Mouse (Mus musculus) stomach, embryonic 14.5 days (tissue): ENCODE measurements at regions not wholly inside any gene's neighbourhood (a gene's known extent, or its start where the extent isn't known, plus 50 kb on each side); places are given as distances from the start of the nearest gene placed in this dataset.

Experiments used
- ATAC-seq: fragments of 200-750 bp; cut with Nextera tagmentation; 2 replicates; pipeline ENCODE4 v1.8.0; 2017; ENCODE audit warnings: low read depth, moderate TSS enrichment; ENCODE audit not compliant: insufficient number of reproducible peaks, insufficient read depth, low FRiP score
- H3K27ac ChIP-seq: fragments of 300-500 bp; sonication (generic); 2 replicates; pipeline ENCODE4 v1.5.1; 2014; ENCODE audit warnings: mild to moderate bottlenecking, low read length, moderate library complexity, mixed read lengths
- H3K27me3 ChIP-seq: fragments of 300-500 bp; sonication (generic); 2 replicates; pipeline ENCODE4 v1.6.1; 2014; ENCODE audit warnings: low read length, control low read depth, mixed read lengths; ENCODE audit not compliant: control insufficient read depth, insufficient read depth
- H3K36me3 ChIP-seq: fragments of 300-500 bp; sonication (generic); 2 replicates; pipeline ENCODE4 v1.6.1; 2014; ENCODE audit warnings: mild to moderate bottlenecking, control low read depth, low read length, moderate library complexity, mixed read lengths; ENCODE audit not compliant: control insufficient read depth, insufficient read depth
- H3K4me1 ChIP-seq: fragments of 300-500 bp; sonication (generic); 2 replicates; pipeline ENCODE4 v1.6.1; 2014; ENCODE audit warnings: low read length, control low read depth, mixed read lengths; ENCODE audit not compliant: control insufficient read depth, insufficient read depth
- H3K4me2 ChIP-seq: fragments of 300-500 bp; sonication (generic); replicated peaks from 2 replicates; pipeline ENCODE4 v1.6.1; 2014; ENCODE audit warnings: low read depth, low read length, control low read depth
- H3K4me3 ChIP-seq: fragments of 300-500 bp; sonication (generic); 2 replicates; pipeline ENCODE4 v1.5.1; 2014; ENCODE audit warnings: low read depth, low read length, control low read depth
- H3K9ac ChIP-seq: fragments of 300-500 bp; sonication (generic); replicated peaks from 2 replicates; pipeline ENCODE4 v1.6.1; 2014; ENCODE audit warnings: low read depth, mild to moderate bottlenecking, control low read depth, low read length, moderate library complexity, mixed read lengths
- H3K9me3 ChIP-seq: fragments of 300-500 bp; sonication (generic); 2 replicates; pipeline ENCODE4 v1.6.1; 2016; ENCODE audit warnings: low read depth, low read length, control low read depth; ENCODE audit not compliant: control insufficient read depth
- WGBS: fragments of 180-500 bp; shearing (Covaris S2); extraction: QIAGEN DNeasy Blood & Tissue Kit; methylation state at CpG from one replicate; pipeline ENCODE4 v1.1.7; 2014; 5-methylcytosine and 5-hydroxymethylcytosine counted together

DNA sequence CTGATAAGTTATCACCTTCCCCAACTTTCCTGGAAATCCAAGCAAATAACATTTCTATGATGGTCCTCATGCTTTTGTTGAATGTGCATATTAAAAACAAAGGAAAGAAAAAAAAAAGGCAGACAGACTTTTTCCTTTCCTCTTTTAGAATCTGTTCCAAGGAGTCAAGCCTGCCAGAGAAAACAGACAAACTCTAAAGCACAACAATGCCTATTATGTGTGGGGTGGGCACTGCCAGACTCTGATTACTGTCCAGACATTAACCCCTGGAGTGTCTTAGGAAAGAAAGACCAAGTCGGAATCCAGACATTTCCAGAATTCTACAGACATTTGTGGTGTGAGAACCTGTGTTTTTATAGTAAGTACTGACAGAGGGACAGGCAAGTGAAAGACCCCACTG is 136.7 kb downstream of the Btg1 start:
- Histone ChIP-seq H3K27ac (no peak overlapping the region), H3K9me3 (no peaks in the 10 kb centered on the region)
- WGBS = 63% methylated on average over 1 of the region's 1 CpGs

DNA sequence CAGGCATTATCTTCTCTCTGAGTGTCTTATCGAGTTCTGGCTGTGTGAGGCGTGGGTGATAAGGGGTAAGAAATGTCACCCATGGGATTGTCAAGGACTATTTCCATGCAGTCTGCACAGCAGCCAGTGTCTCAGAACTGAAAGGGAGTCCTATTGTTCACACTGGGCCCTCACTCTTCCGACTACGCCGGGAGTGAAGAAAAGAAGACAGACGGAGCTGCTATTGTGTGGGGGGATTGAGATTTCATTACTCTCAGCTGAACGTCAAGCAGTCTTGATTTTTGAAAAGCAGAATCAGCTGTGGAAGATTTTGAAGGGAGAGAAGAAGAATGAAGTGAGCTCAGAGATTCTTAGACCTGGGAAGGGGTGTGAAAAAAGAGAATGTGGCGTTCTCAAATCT is 138.9 kb downstream of the Btg1 start:
- no peak for ATAC-seq
- Histone ChIP-seq H3K27ac (no peak overlapping the region), H3K4me2 (no peak overlapping the region), H3K27me3 (no peaks in the 10 kb centered on the region), H3K9ac (no peak overlapping the region), H3K4me3 (no peak overlapping the region), H3K9me3 (no peaks in the 10 kb centered on the region), H3K4me1 (peaks cover 4% of the 10 kb centered on the region; the same call in 1 of the 2 replicates), H3K36me3 (no peaks in the 10 kb centered on the region)
- WGBS = 58% methylated on average over 8 of the region's 8 CpGs

More for the DNA sequence above, 136.7 kb downstream of the Btg1 start:
- Histone ChIP-seq H3K36me3 (no peaks in the 10 kb centered on the region), H3K4me2 (no peak overlapping the region), H3K4me1 (peaks cover 5% of the 10 kb centered on the region; the same call in 1 of the 2 replicates), H3K4me3 (no peak overlapping the region), H3K27me3 (no peaks in the 10 kb centered on the region), H3K9ac (no peak overlapping the region)
- no peak for ATAC-seq

DNA sequence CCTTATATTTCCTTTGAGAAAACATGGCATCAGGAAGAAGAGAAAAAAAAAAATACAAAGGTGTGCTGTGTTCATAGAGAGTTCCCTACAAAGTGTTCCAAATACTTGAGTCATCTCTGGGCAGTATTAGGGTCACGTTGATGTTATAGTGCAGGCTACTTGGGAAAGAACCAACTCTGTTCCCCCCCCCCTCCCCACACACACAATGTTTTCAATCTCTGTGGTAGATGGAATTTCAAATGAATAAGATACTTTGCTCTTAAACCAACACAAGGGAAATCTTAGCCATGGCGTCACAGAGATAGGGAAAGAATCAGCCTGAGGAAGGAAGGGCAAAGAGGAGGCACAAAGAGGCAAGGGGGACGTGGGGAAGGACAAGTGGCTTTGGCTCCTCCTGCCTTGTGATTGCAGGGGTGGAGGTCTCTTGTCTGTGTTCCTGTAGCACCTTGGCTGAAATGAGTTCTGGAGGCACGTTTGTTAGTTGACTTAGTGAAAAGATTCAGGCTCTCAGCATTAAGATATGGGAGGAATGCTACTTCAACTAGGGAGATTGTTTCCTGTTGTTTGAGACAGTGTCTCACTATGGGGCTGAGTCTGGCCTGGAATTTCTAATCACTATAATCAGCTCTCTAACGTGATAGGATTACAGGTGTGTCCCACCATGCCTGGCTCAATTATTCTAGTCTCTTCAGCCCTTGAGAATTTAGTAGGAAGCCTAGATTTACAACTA is 139.7 kb downstream of the Btg1 start:
- no peak overlapping the region for H3K4me3 ChIP-seq
- H3K27ac ChIP-seq = no peak overlapping the region
- H3K36me3 ChIP-seq = no peaks in the 10 kb centered on the region
- H3K27me3 ChIP-seq = no peaks in the 10 kb centered on the region
- no peaks in the 10 kb centered on the region for H3K4me1 ChIP-seq
- no peak overlapping the region for H3K9ac ChIP-seq
- no peaks in the 10 kb centered on the region for H3K9me3 ChIP-seq
- WGBS = 42% methylated on average over 5 of the region's 5 CpGs
- H3K4me2 ChIP-seq = no peak overlapping the region
- no peak for ATAC-seq

DNA sequence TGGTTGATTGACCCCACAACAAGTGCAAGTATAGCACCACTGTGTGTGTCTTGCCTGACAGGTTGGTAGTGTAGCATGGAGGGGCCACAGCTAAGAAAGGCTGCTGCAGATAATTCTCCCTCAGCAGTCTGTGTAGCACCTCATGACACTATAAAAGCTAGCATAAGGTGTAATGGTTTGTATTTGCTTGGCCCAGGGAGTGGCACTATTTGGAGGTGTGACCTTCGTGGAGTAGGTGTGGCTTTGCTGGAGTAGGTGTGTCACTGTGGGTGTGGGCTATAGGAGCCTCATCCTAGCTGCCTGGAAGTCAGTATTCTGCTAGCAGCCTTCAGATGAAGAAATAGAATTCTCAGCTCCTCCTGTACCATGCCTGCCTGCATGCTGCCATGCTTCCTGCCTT is 140.5 kb downstream of the Btg1 start:
- WGBS = 82% methylated on average over 1 of the region's 1 CpGs
- no peak for ATAC-seq

DNA sequence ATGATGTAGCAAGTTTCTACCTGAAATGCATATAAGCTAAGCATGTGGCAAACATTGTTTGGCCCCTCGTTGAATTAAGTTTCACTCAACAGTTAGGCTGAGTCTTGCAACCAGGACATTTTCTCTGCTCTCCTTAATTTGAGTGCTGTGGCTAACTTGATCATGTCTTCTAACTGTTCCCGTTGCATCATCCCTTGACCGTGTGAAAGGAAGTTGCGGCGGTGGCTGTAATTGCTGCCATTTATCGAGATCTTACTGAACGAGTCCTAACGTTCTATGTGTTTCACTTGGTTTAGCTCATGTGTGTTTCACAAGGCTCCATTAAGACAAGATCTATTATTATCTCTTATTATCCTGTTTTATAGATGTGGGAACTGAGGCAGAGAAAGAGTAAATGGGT is 144.8 kb downstream of the Btg1 start:
- no peaks in the 10 kb centered on the region for H3K9me3 ChIP-seq
- no peaks in the 10 kb centered on the region; the same call in 1 of the 2 replicates for H3K4me1 ChIP-seq
- ATAC-seq = no peak
- H3K4me2 ChIP-seq = no peak overlapping the region
- no peak overlapping the region for H3K4me3 ChIP-seq
- no peak overlapping the region for H3K9ac ChIP-seq
- H3K27ac ChIP-seq = no peak overlapping the region
- 93% methylated on average over 8 of the region's 8 CpGs for WGBS
- no peaks in the 10 kb centered on the region for H3K36me3 ChIP-seq
- no peaks in the 10 kb centered on the region for H3K27me3 ChIP-seq

More for the DNA sequence above, 140.5 kb downstream of the Btg1 start:
- Histone ChIP-seq H3K27me3 (no peaks in the 10 kb centered on the region), H3K36me3 (no peaks in the 10 kb centered on the region), H3K27ac (no peak overlapping the region), H3K4me3 (no peak overlapping the region), H3K4me1 (no peaks in the 10 kb centered on the region), H3K9me3 (no peaks in the 10 kb centered on the region), H3K9ac (no peak overlapping the region), H3K4me2 (no peak overlapping the region)

DNA sequence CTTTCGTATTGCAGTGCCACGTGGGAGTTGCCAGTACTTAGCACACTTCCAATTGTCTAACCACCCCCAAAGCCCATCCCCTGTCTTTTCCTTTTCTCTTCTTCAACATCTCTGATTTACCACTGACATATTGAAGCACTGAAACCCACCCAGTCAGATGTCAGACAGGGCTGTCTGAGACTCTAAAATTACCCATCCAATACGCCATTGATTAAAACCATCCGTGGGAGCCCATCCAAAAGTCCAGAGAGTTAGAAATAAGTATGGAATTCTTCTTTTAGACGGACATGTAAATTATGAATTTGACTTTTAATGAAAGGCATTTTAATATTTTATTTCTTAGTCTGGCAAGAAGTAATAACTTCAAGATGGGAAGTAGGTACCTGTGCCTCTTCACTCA is 148.8 kb downstream of the Btg1 start:
- H3K4me1 ChIP-seq = peaks cover 4% of the 10 kb centered on the region; the same call in 1 of the 2 replicates
- no peak overlapping the region for H3K9ac ChIP-seq
- H3K4me3 ChIP-seq = no peak overlapping the region
- H3K27me3 ChIP-seq = no peaks in the 10 kb centered on the region
- 85% methylated on average over 5 of the region's 5 CpGs for WGBS
- H3K4me2 ChIP-seq = no peak overlapping the region
- H3K9me3 ChIP-seq = no peaks in the 10 kb centered on the region
- no peaks in the 10 kb centered on the region for H3K36me3 ChIP-seq
- no peak overlapping the region for H3K27ac ChIP-seq
- ATAC-seq = no peak

DNA sequence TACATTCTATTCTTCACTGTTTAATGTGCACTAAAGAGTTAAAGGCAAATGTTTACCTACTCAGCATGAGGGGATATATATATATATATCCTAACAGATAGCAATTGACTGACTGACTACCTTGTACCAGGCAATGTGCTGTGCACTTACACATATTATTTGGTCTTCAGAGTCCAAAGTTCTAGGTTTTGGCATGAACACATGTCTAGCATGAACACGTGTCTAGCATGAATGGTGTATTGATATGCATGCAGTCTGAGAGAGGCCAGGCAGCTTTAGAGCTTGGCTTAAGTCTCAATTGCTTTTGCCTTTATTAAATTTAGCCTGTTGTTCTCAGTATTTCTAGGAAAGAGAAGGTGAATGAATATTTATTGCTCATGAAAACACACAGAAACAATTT is 161.4 kb downstream of the Btg1 start:
- no peak for ATAC-seq
- Histone ChIP-seq H3K9ac (no peak overlapping the region), H3K4me3 (no peak overlapping the region), H3K4me2 (no peak overlapping the region), H3K27me3 (no peaks in the 10 kb centered on the region), H3K4me1 (no peaks in the 10 kb centered on the region), H3K36me3 (no peaks in the 10 kb centered on the region), H3K27ac (no peak overlapping the region), H3K9me3 (no peaks in the 10 kb centered on the region)
- 82% methylated on average over 1 of the region's 1 CpGs for WGBS

DNA sequence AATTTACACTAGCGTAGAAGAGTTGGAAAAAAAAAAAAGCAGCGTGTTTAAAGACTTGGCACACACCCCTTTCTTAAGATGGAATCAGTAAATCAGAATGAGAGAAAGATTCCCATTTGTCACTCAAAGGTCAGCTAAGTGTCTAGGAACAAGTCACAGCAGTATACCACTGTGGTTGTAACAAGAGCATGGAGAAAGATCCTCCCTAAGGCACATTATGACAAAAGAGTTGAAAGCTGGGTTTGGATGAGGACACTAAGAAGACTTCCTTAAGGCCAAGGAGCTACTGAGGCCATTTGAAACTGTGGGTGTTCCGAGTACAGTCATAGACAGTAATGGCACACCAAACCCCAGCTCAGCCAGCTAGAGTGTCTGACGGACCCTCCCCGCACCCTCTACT is 167.2 kb downstream of the Btg1 start:
- Histone ChIP-seq H3K4me3 (no peak overlapping the region), H3K4me2 (no peak overlapping the region), H3K9ac (no peak overlapping the region), H3K4me1 (no peaks in the 10 kb centered on the region), H3K36me3 (no peaks in the 10 kb centered on the region), H3K27ac (no peak overlapping the region), H3K9me3 (no peaks in the 10 kb centered on the region), H3K27me3 (no peaks in the 10 kb centered on the region)
- no peak for ATAC-seq
- WGBS = 84% methylated on average over 5 of the region's 5 CpGs
